Mouse (Mus musculus) small intestine, adult 2 months (tissue): ENCODE measurements at regions not wholly inside any gene's neighbourhood (a gene's known extent, or its start where the extent isn't known, plus 50 kb on each side); places are given as distances from the start of the nearest gene placed in this dataset.

Experiments used
- H3K27ac ChIP-seq: fragments of 200-500 bp; 2 replicates; pipeline ENCODE4 v1.5.1; 2012; ENCODE audit warnings: low read depth, low read length, control low read depth, inconsistent platforms; ENCODE audit not compliant: insufficient read depth
- H3K27me3 ChIP-seq: fragments of 200-500 bp; 2 replicates; pipeline ENCODE4 v1.6.1; 2012; ENCODE audit warnings: mild to moderate bottlenecking, moderate library complexity, low read length, inconsistent platforms; ENCODE audit not compliant: control insufficient read depth, insufficient read depth
- H3K36me3 ChIP-seq: fragments of 200-500 bp; 2 replicates; pipeline ENCODE4 v1.6.1; 2012; ENCODE audit warnings: mild to moderate bottlenecking, low read length, control low read depth, inconsistent platforms; ENCODE audit not compliant: control insufficient read depth, insufficient read depth
- H3K4me1 ChIP-seq: fragments of 200-500 bp; 2 replicates; pipeline ENCODE4 v1.6.1; 2012; ENCODE audit warnings: low read length, inconsistent platforms, mixed read lengths; ENCODE audit not compliant: control insufficient read depth, insufficient read depth, insufficient read length
- H3K4me3 ChIP-seq: fragments of 200-500 bp; 2 replicates; pipeline ENCODE4 v1.5.1; 2012; ENCODE audit warnings: low read depth, mild to moderate bottlenecking, control low read depth, inconsistent platforms, low read length, moderate library complexity
- CTCF ChIP-seq: fragments of 200-500 bp; IDR thresholded peaks from 2 replicates; pipeline ENCODE4 v1.5.1; 2012; ENCODE audit warnings: low read depth, mild to moderate bottlenecking, control low read depth, inconsistent platforms, low read length, moderate library complexity, mixed read lengths; ENCODE audit not compliant: insufficient replicate concordance, insufficient read length; ENCODE audit errors: extremely low read depth
- POLR2A ChIP-seq: fragments of 200-500 bp; IDR thresholded peaks from 2 replicates; pipeline ENCODE4 v1.6.1; 2012; ENCODE audit warnings: low read depth, mild to moderate bottlenecking, control low read depth, inconsistent platforms, low read length, moderate library complexity
- WGBS: fragments of 180-500 bp; shearing (Covaris S2); methylation state at CpG from one replicate; pipeline ENCODE4 v1.1.7; 2018; 5-methylcytosine and 5-hydroxymethylcytosine counted together

DNA sequence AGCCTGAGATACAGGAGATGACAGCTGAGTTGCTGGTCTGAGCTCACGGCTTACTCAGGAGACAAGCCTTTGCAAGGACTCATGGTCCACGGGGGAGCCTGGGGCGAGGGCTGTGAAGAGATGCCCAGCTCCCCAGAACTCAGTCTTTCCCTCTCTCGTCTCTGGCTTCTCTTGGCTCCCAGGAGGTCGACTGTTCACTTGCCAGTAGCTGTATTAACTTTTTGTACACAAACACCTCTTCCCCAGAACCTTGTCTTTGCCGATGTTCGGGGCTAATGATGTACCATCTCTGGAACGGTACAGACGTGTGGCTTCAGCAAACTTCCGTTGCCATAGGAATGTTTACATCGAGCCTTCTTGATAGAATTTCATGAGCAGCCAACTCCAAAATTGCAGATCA lies 84.5 kb upstream of the Mrps10 start:
- Histone ChIP-seq H3K4me1 (no peaks in the 10 kb centered on the region), H3K27ac (no peak overlapping the region), H3K36me3 (no peaks in the 10 kb centered on the region), H3K4me3 (no peak overlapping the region), H3K27me3 (no peaks in the 10 kb centered on the region)
- whole genome bisulfite sequencing, result 66% methylated on average over 11 of the region's 11 CpGs
- TF ChIP-seq POLR2A (no peak), CTCF (no peak)

DNA sequence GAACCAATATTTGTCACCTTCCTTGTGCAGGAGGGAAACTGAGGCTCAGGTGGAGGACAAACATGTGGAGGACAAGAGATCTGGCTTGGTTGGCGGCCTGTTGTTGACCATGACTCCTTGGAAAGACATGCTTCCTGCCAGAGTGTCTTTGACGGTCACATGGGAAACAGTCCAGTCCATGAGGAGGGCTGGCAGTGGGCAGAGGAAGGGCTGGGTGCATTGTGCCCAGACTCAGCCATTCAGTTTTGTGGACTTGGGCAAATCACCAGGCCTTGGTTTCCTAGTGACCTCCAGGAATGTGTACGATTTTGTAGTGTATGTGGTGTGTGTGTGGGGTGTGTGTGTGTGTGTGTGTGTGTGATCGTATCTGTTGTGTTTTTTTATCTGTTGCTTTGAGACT lies 85.5 kb upstream of the Mrps10 start:
- H3K27me3 ChIP-seq, result no peaks in the 10 kb centered on the region
- H3K36me3 ChIP-seq, result no peaks in the 10 kb centered on the region
- 81% methylated on average over 4 of the region's 4 CpGs for WGBS
- H3K27ac ChIP-seq, result no peak overlapping the region
- no peaks in the 10 kb centered on the region for H3K4me1 ChIP-seq
- H3K4me3 ChIP-seq, result no peak overlapping the region
- TF ChIP-seq CTCF (no peak), POLR2A (no peak)

DNA sequence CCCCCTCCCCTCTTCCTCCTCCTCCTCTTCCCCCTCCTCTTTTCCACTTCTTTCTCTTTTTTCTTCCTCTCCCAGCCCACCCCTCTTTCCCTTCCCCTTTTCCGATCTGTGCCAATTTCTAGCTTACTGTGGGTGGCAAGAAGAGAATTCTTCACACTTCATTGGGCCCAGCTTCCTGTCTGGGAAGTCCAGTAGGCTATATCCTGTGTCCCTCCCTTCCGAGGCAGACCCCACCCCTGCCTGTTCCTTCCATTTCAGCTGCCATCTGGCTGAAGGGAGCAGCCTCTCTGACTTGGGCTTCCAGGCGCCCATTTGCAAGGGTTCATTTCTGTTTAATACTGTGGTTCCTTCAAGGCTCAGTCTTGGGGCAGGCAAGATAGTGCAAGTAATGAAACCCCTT lies 86.2 kb upstream of the Mrps10 start:
- TF ChIP-seq CTCF (no peak), POLR2A (no peak)
- H3K4me3 ChIP-seq, result no peak overlapping the region
- H3K27me3 ChIP-seq, result no peaks in the 10 kb centered on the region
- no peaks in the 10 kb centered on the region for H3K36me3 ChIP-seq
- H3K27ac ChIP-seq, result no peak overlapping the region
- H3K4me1 ChIP-seq, result no peaks in the 10 kb centered on the region
- WGBS, result 68% methylated on average over 3 of the region's 3 CpGs

DNA sequence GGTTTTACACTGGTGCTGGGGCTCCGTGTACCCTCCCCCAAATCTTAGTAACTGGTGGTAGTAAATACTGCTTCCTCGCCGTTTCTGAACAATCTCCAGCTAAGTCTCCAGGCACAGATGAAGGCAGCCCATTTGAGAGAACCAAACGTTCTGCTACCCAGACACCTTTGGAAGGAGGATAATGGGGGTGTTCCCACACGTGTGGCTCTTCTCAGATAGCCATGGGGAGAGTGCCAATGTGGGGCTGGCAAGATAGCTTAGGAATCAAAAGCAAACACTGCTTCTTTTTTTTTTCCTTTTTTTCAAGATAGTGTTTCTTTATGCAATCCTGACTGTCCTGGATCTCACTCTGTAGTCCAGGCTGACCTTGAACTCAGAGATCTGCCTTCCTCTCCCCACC lies 90.8 kb upstream of the Mrps10 start:
- Histone ChIP-seq H3K36me3 (no peaks in the 10 kb centered on the region; the same call in 1 of the 2 replicates), H3K4me1 (peaks cover 7% of the 10 kb centered on the region; the same call in 1 of the 2 replicates), H3K4me3 (no peak overlapping the region), H3K27ac (no peak overlapping the region), H3K27me3 (no peaks in the 10 kb centered on the region)
- 76% methylated on average over 5 of the region's 5 CpGs for WGBS
- TF ChIP-seq POLR2A (no peak), CTCF (no peak)

DNA sequence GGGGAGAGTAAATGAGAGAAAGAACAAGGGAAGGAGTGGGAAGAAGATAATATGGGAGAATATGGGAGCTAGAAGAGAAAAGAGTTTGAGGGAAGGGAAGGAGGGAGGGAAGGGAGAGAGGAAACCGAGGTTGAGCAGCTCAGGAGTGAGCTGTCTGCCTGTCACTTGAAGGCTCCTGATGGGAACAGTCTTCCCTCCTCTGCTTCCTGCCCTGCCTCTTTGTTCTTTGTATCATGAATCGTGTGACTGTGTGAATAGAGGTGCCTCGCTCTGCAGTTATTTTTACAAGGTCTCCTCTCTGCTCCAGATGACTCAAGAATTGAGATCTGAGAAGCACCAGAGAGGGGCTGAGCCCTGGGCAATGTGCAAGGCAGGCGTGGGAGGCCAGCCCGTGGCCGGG lies 92.0 kb upstream of the Mrps10 start:
- Histone ChIP-seq H3K27ac (no peak overlapping the region), H3K36me3 (no peaks in the 10 kb centered on the region; the same call in 1 of the 2 replicates), H3K4me1 (peaks cover 7% of the 10 kb centered on the region; the same call in 1 of the 2 replicates), H3K4me3 (no peak overlapping the region), H3K27me3 (no peaks in the 10 kb centered on the region)
- 77% methylated on average over 6 of the region's 6 CpGs for whole genome bisulfite sequencing
- TF ChIP-seq CTCF (no peak), POLR2A (no peak)

DNA sequence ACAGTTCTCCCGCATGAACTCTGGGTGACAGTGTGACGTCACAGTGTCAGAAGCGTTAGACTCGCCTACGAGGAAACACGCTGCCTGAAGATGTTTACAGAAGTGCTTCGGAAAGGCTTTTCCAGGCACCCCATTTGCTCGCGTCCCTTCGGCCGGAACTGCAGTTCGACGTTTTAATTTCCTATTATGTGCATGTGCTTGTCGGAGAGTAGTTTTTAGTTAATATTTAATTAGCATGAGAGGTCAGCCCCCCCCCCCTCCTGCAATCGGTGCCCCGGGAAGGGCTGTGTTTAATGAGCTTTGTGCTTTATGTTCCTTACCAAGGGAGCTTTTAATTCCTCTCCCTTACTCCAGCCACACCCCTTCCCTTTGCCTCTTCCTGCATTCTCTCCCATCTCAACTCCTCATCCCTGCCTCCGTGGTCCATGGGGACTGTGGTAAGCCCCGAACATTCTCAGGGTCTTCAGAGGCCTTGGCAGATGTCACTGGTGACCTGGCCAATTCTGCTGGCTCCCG lies 92.8 kb upstream of the Mrps10 start:
- H3K4me3 ChIP-seq, result no peak overlapping the region
- no peak overlapping the region for H3K27ac ChIP-seq
- no peak for TF ChIP-seq CTCF
- no peak for TF ChIP-seq POLR2A
- H3K36me3 ChIP-seq, result no peaks in the 10 kb centered on the region; the same call in 1 of the 2 replicates
- H3K4me1 ChIP-seq, result peaks cover 7% of the 10 kb centered on the region; the same call in 1 of the 2 replicates
- 29% methylated on average over 19 of the region's 19 CpGs for WGBS
- H3K27me3 ChIP-seq, result no peaks in the 10 kb centered on the region

DNA sequence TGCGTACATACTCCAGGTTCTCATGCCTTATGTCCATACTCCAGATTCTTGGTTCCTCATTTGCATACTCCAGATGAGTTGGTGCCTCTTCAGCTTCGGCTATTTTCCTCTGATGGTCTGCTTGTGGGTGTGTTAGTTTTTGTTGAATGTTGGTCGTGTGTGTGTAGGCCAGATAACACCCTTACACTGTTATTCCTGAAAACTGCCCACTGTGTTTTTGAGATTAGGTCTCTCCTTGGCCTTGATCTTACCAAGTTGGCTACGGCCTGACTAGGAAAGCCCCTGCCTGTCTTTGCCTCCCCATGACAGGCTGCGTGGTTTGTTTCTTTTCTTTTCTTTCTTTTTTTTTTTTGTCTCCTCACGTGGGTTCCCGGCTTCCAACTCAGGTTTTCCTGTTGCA lies 95.4 kb upstream of the Mrps10 start:
- H3K36me3 ChIP-seq, result no peaks in the 10 kb centered on the region; the same call in 1 of the 2 replicates
- WGBS, result 81% methylated on average over 7 of the region's 7 CpGs
- H3K4me3 ChIP-seq, result no peak overlapping the region
- no peaks in the 10 kb centered on the region for H3K27me3 ChIP-seq
- peaks cover 7% of the 10 kb centered on the region; the same call in 1 of the 2 replicates for H3K4me1 ChIP-seq
- TF ChIP-seq CTCF (no peak), POLR2A (no peak)
- H3K27ac ChIP-seq, result no peak overlapping the region
